Mouse (Mus musculus): ENCODE data around the gene Fam234b.

DNA sequence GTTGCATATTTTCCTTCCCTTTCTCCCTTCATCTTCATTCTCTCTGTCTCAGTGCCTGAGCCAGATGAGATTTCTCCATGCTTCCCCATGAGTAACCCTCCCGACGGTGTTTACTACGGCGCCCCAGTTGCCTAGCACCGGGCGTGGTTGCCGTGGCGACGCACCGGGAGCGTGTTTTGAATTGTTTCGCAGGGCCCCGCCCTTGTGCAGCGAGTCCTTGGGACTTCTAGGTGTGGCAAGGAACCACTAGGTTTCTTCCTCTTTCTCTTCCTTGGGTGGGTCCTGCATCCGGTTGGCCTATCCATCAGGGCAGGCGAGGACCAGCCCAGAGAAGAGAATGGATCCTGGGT is 54.9 kb downstream of the Fam234b start:
- TF ChIP-seq POLR2A (IDR thresholded peaks at IDR 0.05; ENCODE audit: insufficient read depth, low read depth, low read length) (no peak), CTCF (IDR thresholded peaks at IDR 0.05; ENCODE audit: insufficient read depth, low read depth, low read length) (no peak)
